Mouse (Mus musculus): ENCODE data around the gene Dennd1a. TPM values are rescaled to one million over a fixed set of nuclear protein-coding genes. Genes with fewer than 3 reads are reported as not detected.

Dennd1a gene
- polyA plus RNA-seq, 1 experiment: 17.5 TPM

GRCm38 (mm10) chr2:37766027-37766761 is 521.0 kb downstream of the Dennd1a start:
- Histone ChIP-seq H3K27me3 (ENCODE audit: control insufficient read depth, insufficient read depth, low read length) (no peaks in the 10 kb centered on the region), H3K36me3 (ENCODE audit: control insufficient read depth, insufficient read depth, low read length) (no peaks in the 10 kb centered on the region), H3K27ac (ENCODE audit: insufficient read depth, low read length) (peak overlapping the region; percentile 93), H3K4me1 (ENCODE audit: control insufficient read depth, insufficient read depth, insufficient read length) (peaks cover 57% of the 10 kb centered on the region; the same call in 1 of the 2 replicates), H3K4me3 (ENCODE audit: extremely low read depth, insufficient read depth, insufficient read length) (no peak overlapping the region)
- TF ChIP-seq POLR2A (IDR thresholded peaks at IDR 0.05; ENCODE audit: low read depth, low read length) (no peak), CTCF (IDR thresholded peaks at IDR 0.05; ENCODE audit: extremely low read depth, insufficient read depth, insufficient read length, insufficient replicate concordance) (no peak)
- peak in 1 of 2 experiments; percentile 29 for DNase-seq (ENCODE audit: low read depth in 1 of 2, low spot score in 2 of 2)
- 32% methylated on average over 10 of the region's 11 CpGs for WGBS

DNA sequence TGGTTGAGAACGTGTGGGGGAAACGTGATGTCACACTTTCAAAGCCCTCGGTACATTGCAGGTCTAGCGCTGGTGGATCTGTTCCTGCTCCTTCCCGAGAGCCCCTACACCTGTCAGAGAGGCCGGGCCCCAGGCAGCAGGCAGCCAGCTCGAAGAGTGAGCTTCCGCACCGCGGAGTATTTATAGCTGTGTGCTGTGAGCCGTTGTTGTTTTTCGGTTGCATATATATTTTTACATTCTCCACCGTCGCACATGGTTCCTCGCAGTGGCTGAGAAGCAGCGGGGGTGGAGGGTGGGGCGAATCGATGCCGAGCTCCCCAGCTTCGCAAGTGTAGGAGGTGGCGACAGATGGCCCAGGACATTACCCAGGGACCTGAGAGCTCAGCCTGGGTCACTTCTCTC is 522.1 kb downstream of the Dennd1a start:
- Histone ChIP-seq H3K4me3 (ENCODE audit: extremely low read depth, insufficient read depth, insufficient read length) (no peak overlapping the region), H3K36me3 (ENCODE audit: control insufficient read depth, insufficient read depth, low read length) (no peaks in the 10 kb centered on the region), H3K4me1 (ENCODE audit: control insufficient read depth, insufficient read depth, insufficient read length) (peaks cover 53% of the 10 kb centered on the region; the same call in 1 of the 2 replicates), H3K27me3 (ENCODE audit: control insufficient read depth, insufficient read depth, low read length) (no peaks in the 10 kb centered on the region), H3K27ac (ENCODE audit: insufficient read depth, low read length) (peak overlapping the region; percentile 93)
- WGBS: 10% methylated on average over 21 of the region's 21 CpGs
- peak; percentile 66 to 81 for DNase-seq (ENCODE audit: low read depth in 1 of 2, low spot score in 2 of 2)
- TF ChIP-seq CTCF (IDR thresholded peaks at IDR 0.05; ENCODE audit: extremely low read depth, insufficient read depth, insufficient read length, insufficient replicate concordance) (no peak), POLR2A (IDR thresholded peaks at IDR 0.05; ENCODE audit: low read depth, low read length) (peak; percentile 20; the same call in 1 of the 2 replicates)

GRCm38 (mm10) chr2:37764514-37764913 is 522.7 kb downstream of the Dennd1a start:
- Histone ChIP-seq H3K4me3 (ENCODE audit: extremely low read depth, insufficient read depth, insufficient read length) (no peak overlapping the region), H3K4me1 (ENCODE audit: control insufficient read depth, insufficient read depth, insufficient read length) (peaks cover 50% of the 10 kb centered on the region; the same call in 1 of the 2 replicates), H3K27ac (ENCODE audit: insufficient read depth, low read length) (peak overlapping the region; percentile 84), H3K36me3 (ENCODE audit: control insufficient read depth, insufficient read depth, low read length) (no peaks in the 10 kb centered on the region), H3K27me3 (ENCODE audit: control insufficient read depth, insufficient read depth, low read length) (no peaks in the 10 kb centered on the region)
- WGBS: 59% methylated on average over 2 of the region's 2 CpGs
- TF ChIP-seq POLR2A (IDR thresholded peaks at IDR 0.05; ENCODE audit: low read depth, low read length) (no peak), CTCF (IDR thresholded peaks at IDR 0.05; ENCODE audit: extremely low read depth, insufficient read depth, insufficient read length, insufficient replicate concordance) (no peak)
- DNase-seq (ENCODE audit: low read depth in 1 of 2, low spot score in 2 of 2): no peak

DNA sequence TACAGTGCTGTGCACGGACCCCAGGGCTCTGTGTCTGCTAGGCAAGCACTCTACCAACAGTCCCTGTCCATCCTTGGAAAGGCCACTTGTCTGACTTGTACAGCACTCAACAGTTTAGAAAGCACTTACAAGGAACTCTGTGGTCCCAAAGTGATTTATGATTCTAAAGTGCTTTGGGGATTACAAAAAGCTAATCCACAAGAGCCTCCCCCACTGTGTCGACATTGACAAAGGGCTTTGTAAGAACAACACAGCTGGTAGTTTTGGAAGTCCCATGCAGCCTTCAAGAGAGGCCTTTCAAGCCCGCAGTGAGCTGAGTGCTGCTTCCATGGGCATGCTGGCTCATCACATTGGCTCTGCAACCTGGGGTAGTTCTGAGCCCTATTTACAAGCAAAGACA is 523.6 kb downstream of the Dennd1a start:
- no peak for DNase-seq (ENCODE audit: low read depth in 1 of 2, low spot score in 2 of 2)
- no peak for TF ChIP-seq POLR2A (IDR thresholded peaks at IDR 0.05; ENCODE audit: low read depth, low read length)
- no peak for TF ChIP-seq CTCF (IDR thresholded peaks at IDR 0.05; ENCODE audit: extremely low read depth, insufficient read depth, insufficient read length, insufficient replicate concordance)
- WGBS: 57% methylated on average over 3 of the region's 3 CpGs
- Histone ChIP-seq H3K27me3 (ENCODE audit: control insufficient read depth, insufficient read depth, low read length) (no peaks in the 10 kb centered on the region), H3K27ac (ENCODE audit: insufficient read depth, low read length) (peak overlapping the region; percentile 84; the same call in 1 of the 2 replicates), H3K4me1 (ENCODE audit: control insufficient read depth, insufficient read depth, insufficient read length) (peaks cover 44% of the 10 kb centered on the region; the same call in 1 of the 2 replicates), H3K36me3 (ENCODE audit: control insufficient read depth, insufficient read depth, low read length) (no peaks in the 10 kb centered on the region), H3K4me3 (ENCODE audit: extremely low read depth, insufficient read depth, insufficient read length) (no peak overlapping the region)

GRCm38 (mm10) chr2:37760633-37761032 is 526.6 kb downstream of the Dennd1a start:
- Histone ChIP-seq H3K36me3 (ENCODE audit: control insufficient read depth, insufficient read depth, low read length) (no peaks in the 10 kb centered on the region), H3K27me3 (ENCODE audit: control insufficient read depth, insufficient read depth, low read length) (no peaks in the 10 kb centered on the region), H3K4me3 (ENCODE audit: extremely low read depth, insufficient read depth, insufficient read length) (no peak overlapping the region), H3K4me1 (ENCODE audit: control insufficient read depth, insufficient read depth, insufficient read length) (peaks cover 36% of the 10 kb centered on the region), H3K27ac (ENCODE audit: insufficient read depth, low read length) (no peak overlapping the region)
- TF ChIP-seq CTCF (IDR thresholded peaks at IDR 0.05; ENCODE audit: extremely low read depth, insufficient read depth, insufficient read length, insufficient replicate concordance): no peak
- no peak for TF ChIP-seq POLR2A (IDR thresholded peaks at IDR 0.05; ENCODE audit: low read depth, low read length)
- no peak for DNase-seq (ENCODE audit: low read depth in 1 of 2, low spot score in 2 of 2)
- 69% methylated on average over 6 of the region's 6 CpGs for WGBS

GRCm38 (mm10) chr2:37758343-37759015 is 528.7 kb downstream of the Dennd1a start:
- WGBS: 71% methylated on average over 21 of the region's 21 CpGs
- no peak overlapping the region for H3K27ac ChIP-seq (ENCODE audit: insufficient read depth, low read length)

More at GRCm38 (mm10) chr2:37758343-37759015, 528.7 kb downstream of the Dennd1a start:
- peaks cover 18% of the 10 kb centered on the region for H3K4me1 ChIP-seq (ENCODE audit: control insufficient read depth, insufficient read depth, insufficient read length)
- no peaks in the 10 kb centered on the region for H3K36me3 ChIP-seq (ENCODE audit: control insufficient read depth, insufficient read depth, low read length)
- H3K27me3 ChIP-seq (ENCODE audit: control insufficient read depth, insufficient read depth, low read length): no peaks in the 10 kb centered on the region
- no peak for TF ChIP-seq POLR2A (IDR thresholded peaks at IDR 0.05; ENCODE audit: low read depth, low read length)
- H3K4me3 ChIP-seq (ENCODE audit: extremely low read depth, insufficient read depth, insufficient read length): no peak overlapping the region
- DNase-seq (ENCODE audit: low read depth in 1 of 2, low spot score in 2 of 2): peak in 1 of 2 experiments; percentile 37

All from spleen, adult 2 months (tissue).